Comparison of ENCODE assay signal across 27 mouse cellular contexts in genomic region chr2:74635412-74635811, GRCm38 (mm10). TPM values are rescaled to one million over a fixed set of nuclear protein-coding genes. Genes with fewer than 3 reads are reported as not detected.
"Had no signal": no experiment of that assay in that cellular context is flagged by ENCODE, and none has a peak within 500 bp of the region (broad histone marks: within the 10 kb centered on the region; RNA-seq: fewer than 3 reads in every experiment).

No protein-coding gene starts in this region.

- H3K36me3 ChIP-seq: liver, embryonic 13.5 days; midbrain, embryonic 10.5 days; neural tube, embryonic 12.5 days; neural tube, embryonic 15.5 days had no signal

- H3K4me3 ChIP-seq: left cerebral cortex, adult 2 months; liver, embryonic 13.5 days; megakaryocyte, embryonic 14.5 days; midbrain, embryonic 10.5 days; neural tube, embryonic 12.5 days; neural tube, embryonic 15.5 days had no signal

- H3K9ac ChIP-seq: liver, embryonic 13.5 days; neural tube, embryonic 12.5 days; neural tube, embryonic 15.5 days had no signal

- H3K27ac ChIP-seq: left cerebral cortex, adult 2 months; liver, embryonic 13.5 days; midbrain, embryonic 10.5 days; neural tube, embryonic 12.5 days; neural tube, embryonic 15.5 days had no signal

- H3K4me1 ChIP-seq: liver, embryonic 13.5 days; megakaryocyte, embryonic 14.5 days; midbrain, embryonic 10.5 days; neural tube, embryonic 12.5 days; neural tube, embryonic 15.5 days had no signal

- H3K27me3 ChIP-seq: liver, embryonic 13.5 days; neural tube, embryonic 12.5 days; neural tube, embryonic 15.5 days had no signal

- H3K4me2 ChIP-seq: liver, embryonic 13.5 days; neural tube, embryonic 12.5 days; neural tube, embryonic 15.5 days had no signal

- DNase-seq: kidney, adult 8-10 months; kidney, postnatal 14 days; kidney, postnatal 4 days; layer of hippocampus, adult 9-11 months; layer of hippocampus, postnatal 36 days; liver, embryonic 13.5 days; lung, adult 2 months; lung, postnatal 10 days; lung, postnatal 36 days; midbrain, embryonic 14.5 days; thymus, adult 18-20 months; thymus, postnatal 36 days had no signal

- H3K9me3 ChIP-seq: liver, embryonic 13.5 days; midbrain, embryonic 10.5 days; neural tube, embryonic 12.5 days; neural tube, embryonic 15.5 days had no signal

RNA-seq across cellular contexts. Expression of gene Evx2, which starts 23.9 kb away (rescaled TPM):
- total RNA-seq: layer of hippocampus, adult 18-20 months; layer of hippocampus, postnatal 36 days; left cerebral cortex, adult 2 months; left cerebral cortex, postnatal 10 days; left cerebral cortex, postnatal 36 days; liver, adult 2 months had no signal
- polyA plus RNA-seq: kidney, embryonic 16.5 days; liver, adult 2 months; liver, embryonic 13.5 days; liver, embryonic 16.5 days; lung, adult 2 months; small intestine, adult 2 months; spleen, adult 2 months; stomach, embryonic 16.5 days had no signal

RNA-seq across cellular contexts. Expression of gene Hoxd13, which starts 32.7 kb away (rescaled TPM):
- total RNA-seq: layer of hippocampus, adult 18-20 months; layer of hippocampus, postnatal 36 days; left cerebral cortex, adult 2 months; left cerebral cortex, postnatal 10 days; left cerebral cortex, postnatal 36 days; liver, adult 2 months had no signal
- polyA plus RNA-seq: liver, adult 2 months; liver, embryonic 13.5 days; liver, embryonic 16.5 days; small intestine, adult 2 months; spleen, adult 2 months; stomach, embryonic 16.5 days; testis, adult 2 months had no signal

RNA-seq across cellular contexts. Expression of gene Hoxd12, which starts 39.4 kb away (rescaled TPM):
- total RNA-seq: layer of hippocampus, adult 18-20 months; layer of hippocampus, postnatal 36 days; left cerebral cortex, adult 2 months; left cerebral cortex, postnatal 10 days; left cerebral cortex, postnatal 36 days; liver, adult 2 months had no signal
- polyA plus RNA-seq: liver, adult 2 months; liver, embryonic 13.5 days; liver, embryonic 16.5 days; lung, adult 2 months; midbrain, embryonic 10.5 days; midbrain, embryonic 14.5 days; small intestine, adult 2 months; spleen, adult 2 months; testis, adult 2 months had no signal

RNA-seq across cellular contexts. Expression of gene Hoxd11, which starts 43.9 kb away (rescaled TPM):
- total RNA-seq: layer of hippocampus, adult 18-20 months; layer of hippocampus, postnatal 36 days; left cerebral cortex, adult 2 months; left cerebral cortex, postnatal 10 days; left cerebral cortex, postnatal 36 days; liver, adult 2 months had no signal
- polyA plus RNA-seq: liver, adult 2 months; liver, embryonic 13.5 days; liver, embryonic 16.5 days; lung, adult 2 months; midbrain, embryonic 10.5 days; midbrain, embryonic 14.5 days; small intestine, adult 2 months; spleen, adult 2 months; stomach, embryonic 16.5 days; testis, adult 2 months had no signal
